ENCODE assay signal across 9 mouse cellular contexts in the genomic region with DNA sequence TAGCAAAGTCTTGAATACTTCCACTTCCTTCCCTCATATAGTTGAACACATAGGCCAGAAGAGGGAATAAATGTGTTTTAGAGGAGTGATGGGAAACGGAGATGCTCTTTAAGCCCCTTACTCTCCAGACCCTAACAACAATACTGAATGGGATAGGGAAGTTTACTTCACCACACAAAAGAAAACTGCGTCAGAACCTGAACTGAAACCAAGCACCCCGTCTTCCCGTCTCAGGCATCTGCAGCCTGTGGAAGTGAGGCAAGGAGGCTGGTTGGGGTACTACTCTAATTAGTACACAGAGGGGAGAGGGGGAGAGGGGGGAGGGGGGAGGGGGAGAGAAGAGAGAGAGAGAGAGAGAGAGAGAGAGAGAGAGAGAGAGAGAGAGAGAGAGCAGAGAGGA. TPM values are rescaled to one million over a fixed set of nuclear protein-coding genes. Genes with fewer than 3 reads are reported as not detected.
DNase-seq lines count a peak whose midpoint lies in the region; ATAC-seq and TF ChIP-seq lines count a peak whose summit lies in the region.
"Had no signal": no experiment of that assay in that cellular context is flagged by ENCODE, and none has a peak within 500 bp of the region (broad histone marks: within the 10 kb centered on the region; RNA-seq: fewer than 3 reads in every experiment).

No protein-coding gene starts in this region.

- TF ChIP-seq CTCF in liver, postnatal 0 days (IDR thresholded peaks at IDR 0.05; ENCODE audit: low read depth) = no peak

- no peak overlapping the region for H3K27ac ChIP-seq in heart, embryonic 10.5 days
- H3K27ac ChIP-seq in hindbrain, embryonic 10.5 days = 0 out of 2 replicates have a peak overlapping the region, but pooled peaks have one; percentile 89
- peak overlapping the region; percentile 86 for H3K27ac ChIP-seq in liver, postnatal 0 days (ENCODE audit: low read depth)

- no peak for TF ChIP-seq EP300 in liver, postnatal 0 days (IDR thresholded peaks at IDR 0.05; ENCODE audit: low read depth)

- H3K9ac ChIP-seq in liver, postnatal 0 days (replicated peaks) = no peak overlapping the region

- DNase-seq in heart, embryonic 10.5 days (ENCODE audit: low spot score) = no peak
- DNase-seq in heart, postnatal 4 days = no peak
- peak; percentile 15 to 23 for DNase-seq in B cell, adult 2 months
- DNase-seq in hindbrain, embryonic 10.5 days (ENCODE audit: low spot score) = no peak
- no peak for DNase-seq in liver, postnatal 0 days
- no peak for DNase-seq in right cerebral cortex, postnatal 4 days
- no peak for DNase-seq in retina, postnatal 1 day
- no peak for DNase-seq in cerebellum, adult 9-10 months

- H3K36me3 ChIP-seq in heart, embryonic 10.5 days = peaks cover 20% of the 10 kb centered on the region; the same call in 1 of the 2 replicates
- H3K36me3 ChIP-seq in hindbrain, embryonic 10.5 days = no peaks in the 10 kb centered on the region
- peaks cover 23% of the 10 kb centered on the region for H3K36me3 ChIP-seq in liver, postnatal 0 days (replicated peaks; ENCODE audit: insufficient read depth, low read length)

- H3K4me1 ChIP-seq in heart, embryonic 10.5 days = peaks cover 6% of the 10 kb centered on the region
- peaks cover 21% of the 10 kb centered on the region for H3K4me1 ChIP-seq in hindbrain, embryonic 10.5 days (replicated peaks)
- H3K4me1 ChIP-seq in liver, postnatal 0 days (ENCODE audit: insufficient read depth) = peaks cover 25% of the 10 kb centered on the region

- H3K4me2 ChIP-seq in liver, postnatal 0 days (ENCODE audit: low read depth, low read length) = peak overlapping the region; percentile 86

- 78% methylated on average over 4 of the region's 4 CpGs for WGBS in heart, embryonic 10.5 days
- WGBS in hindbrain, embryonic 10.5 days = 62% methylated on average over 4 of the region's 4 CpGs
- WGBS in liver, postnatal 0 days (ENCODE audit: insufficient replicate concordance) = 29% methylated on average over 4 of the region's 4 CpGs

- ATAC-seq in liver, postnatal 0 days = no peak

- H3K9me3 ChIP-seq in heart, embryonic 10.5 days = no peaks in the 10 kb centered on the region
- no peaks in the 10 kb centered on the region for H3K9me3 ChIP-seq in hindbrain, embryonic 10.5 days
- H3K9me3 ChIP-seq in liver, postnatal 0 days (ENCODE audit: low read length) = no peaks in the 10 kb centered on the region

- H3K27me3 ChIP-seq in heart, embryonic 10.5 days (ENCODE audit: insufficient read depth, poor library complexity, severe bottlenecking) = no peaks in the 10 kb centered on the region
- no peaks in the 10 kb centered on the region for H3K27me3 ChIP-seq in hindbrain, embryonic 10.5 days (ENCODE audit: insufficient read depth, poor library complexity, severe bottlenecking)
- H3K27me3 ChIP-seq in liver, postnatal 0 days (ENCODE audit: insufficient read depth, low read length) = no peaks in the 10 kb centered on the region

- H3K4me3 ChIP-seq in heart, embryonic 10.5 days = peak overlapping the region; percentile 89
- H3K4me3 ChIP-seq in hindbrain, embryonic 10.5 days = peak overlapping the region; percentile 87
- H3K4me3 ChIP-seq in liver, postnatal 0 days (ENCODE audit: low read depth, low read length) = peak overlapping the region; percentile 91

RNA-seq across cellular contexts. Expression of a gene that starts 0.8 kb away (rescaled TPM):
- 22.7 and 23.0 TPM in 2 replicates for polyA plus RNA-seq in heart, embryonic 10.5 days (2016; fragmentation: Nextera tagmentation; extraction: Ambion mirVana)
- total RNA-seq in heart, postnatal 4 days (2021) = 10 to 100 TPM; 22.1 to 23.6 TPM
- 26.0 and 30.7 TPM in 2 replicates for polyA plus RNA-seq in hindbrain, embryonic 10.5 days (2016; fragmentation: Nextera tagmentation; extraction: Ambion mirVana)
- 31.6 and 37.0 TPM in 2 replicates for polyA plus RNA-seq in liver, postnatal 0 days (2015; fragmentation: Nextera tagmentation; extraction: Ambion mirVana)

RNA-seq across cellular contexts. Expression of a gene that starts 10.3 kb away (rescaled TPM):
- polyA plus RNA-seq in heart, embryonic 10.5 days (2016; fragmentation: Nextera tagmentation; extraction: Ambion mirVana) = 5.9 and 9.8 TPM in 2 replicates
- total RNA-seq in heart, postnatal 4 days (2021) = 1 to 10 TPM; 6.3 to 8.1 TPM
- 3.8 and 6.2 TPM in 2 replicates for polyA plus RNA-seq in hindbrain, embryonic 10.5 days (2016; fragmentation: Nextera tagmentation; extraction: Ambion mirVana)
- 7.3 and 10.0 TPM in 2 replicates for polyA plus RNA-seq in liver, postnatal 0 days (2015; fragmentation: Nextera tagmentation; extraction: Ambion mirVana)

RNA-seq across cellular contexts. Expression of a gene that starts 46.0 kb away (rescaled TPM):
- polyA plus RNA-seq in heart, embryonic 10.5 days (2016; fragmentation: Nextera tagmentation; extraction: Ambion mirVana) = not detected in 2 replicates
- total RNA-seq in heart, postnatal 4 days (2021) = not detected
- not detected in 2 replicates for polyA plus RNA-seq in hindbrain, embryonic 10.5 days (2016; fragmentation: Nextera tagmentation; extraction: Ambion mirVana)
- polyA plus RNA-seq in liver, postnatal 0 days (2015; fragmentation: Nextera tagmentation; extraction: Ambion mirVana) = not detected in 2 replicates
- polyA plus RNA-seq: large intestine, adult 2 months had no signal

RNA-seq across cellular contexts. Expression of a gene that starts 52.3 kb away (rescaled TPM):
- not detected in 2 replicates for polyA plus RNA-seq in heart, embryonic 10.5 days (2016; fragmentation: Nextera tagmentation; extraction: Ambion mirVana)
- total RNA-seq in heart, postnatal 4 days (2021) = not detected
- polyA plus RNA-seq in hindbrain, embryonic 10.5 days (2016; fragmentation: Nextera tagmentation; extraction: Ambion mirVana) = 0.10 TPM in 1 of 2 replicates, not detected in the other
- not detected in 2 replicates for polyA plus RNA-seq in liver, postnatal 0 days (2015; fragmentation: Nextera tagmentation; extraction: Ambion mirVana)
- polyA plus RNA-seq: large intestine, adult 2 months had no signal

RNA-seq across cellular contexts. Expression of a gene that starts 53.6 kb away (rescaled TPM):
- polyA plus RNA-seq in heart, embryonic 10.5 days (2016; fragmentation: Nextera tagmentation; extraction: Ambion mirVana) = 60.0 and 67.2 TPM in 2 replicates
- total RNA-seq in heart, postnatal 4 days (2021) = 10 to 100 TPM; 56.1 to 59.3 TPM
- polyA plus RNA-seq in hindbrain, embryonic 10.5 days (2016; fragmentation: Nextera tagmentation; extraction: Ambion mirVana) = 38.3 and 49.9 TPM in 2 replicates
- polyA plus RNA-seq in liver, postnatal 0 days (2015; fragmentation: Nextera tagmentation; extraction: Ambion mirVana) = 14.5 and 15.2 TPM in 2 replicates

Comparison
In these comparisons a context has a peak if more than half of its experiments do, and no peak if none do; other contexts are left out.
1. DNase-seq: peak in B cell, adult 2 months (2 of 2); none in heart, embryonic 10.5 days (single experiment), heart, postnatal 4 days (single experiment), hindbrain, embryonic 10.5 days (single experiment), liver, postnatal 0 days (single experiment), right cerebral cortex, postnatal 4 days (single experiment), retina, postnatal 1 day (single experiment) and cerebellum, adult 9-10 months (single experiment).
2. Peak in every context shown above with its lines, with median percentiles within 50 percentile points of each other: H3K4me3 ChIP-seq.